Mouse (Mus musculus) forebrain, embryonic 11.5 days (tissue): Measurements from ENCODE around the gene Col5a2. TPM values are rescaled to one million over a fixed set of nuclear protein-coding genes. Genes with fewer than 3 reads are reported as not detected.

Source experiments
- ATAC-seq: fragments of 200-750 bp; cut with Nextera tagmentation; replicated peaks from 2 replicates; pipeline ENCODE4 v1.8.0; 2017; ENCODE audit warnings: moderate TSS enrichment; ENCODE audit not compliant: low FRiP score
- DNase-seq: peaks from one replicate; pipeline ENCODE4 v3.0.0-alpha.2; 2017; ENCODE audit warnings: low spot score
- H3K27ac ChIP-seq: fragments of 300-500 bp; sonication (generic); 2 replicates; pipeline ENCODE4 v1.5.1; 2014; ENCODE audit warnings: low read depth, low read length
- H3K27me3 ChIP-seq: fragments of 300-500 bp; sonication (generic); 2 replicates; pipeline ENCODE4 v1.6.1; 2014; ENCODE audit warnings: mild to moderate bottlenecking, low read length, mixed read lengths; ENCODE audit not compliant: control insufficient read depth, insufficient read depth
- H3K36me3 ChIP-seq: fragments of 300-500 bp; sonication (generic); 2 replicates; pipeline ENCODE4 v1.6.1; 2014; ENCODE audit warnings: mild to moderate bottlenecking, low read length, moderate library complexity, mixed read lengths; ENCODE audit not compliant: control insufficient read depth, insufficient read depth
- H3K4me1 ChIP-seq: fragments of 300-500 bp; sonication (generic); replicated peaks from 2 replicates; pipeline ENCODE4 v1.6.1; 2014; ENCODE audit warnings: low read length, mixed read lengths; ENCODE audit not compliant: control insufficient read depth, insufficient read depth
- H3K4me2 ChIP-seq: fragments of 300-500 bp; sonication (generic); 2 replicates; pipeline ENCODE4 v1.6.1; 2014; ENCODE audit warnings: low read depth, mild to moderate bottlenecking, low read length, moderate library complexity, mixed read lengths; ENCODE audit not compliant: severe bottlenecking
- H3K4me3 ChIP-seq: fragments of 300-500 bp; sonication (generic); 2 replicates; pipeline ENCODE4 v1.5.1; 2014; ENCODE audit warnings: low read depth, low read length
- H3K9ac ChIP-seq: fragments of 300-500 bp; sonication (generic); 2 replicates; pipeline ENCODE4 v1.6.1; 2014; ENCODE audit warnings: low read length
- H3K9me3 ChIP-seq: fragments of 300-500 bp; sonication (generic); 2 replicates; pipeline ENCODE4 v1.6.1; 2016; ENCODE audit warnings: low read length, mixed read lengths; ENCODE audit not compliant: control insufficient read depth
- WGBS: fragments of 180-500 bp; shearing (Covaris S2); extraction: QIAGEN DNeasy Blood & Tissue Kit; methylation state at CpG from one replicate; pipeline ENCODE4 v1.1.7; 2014; 5-methylcytosine and 5-hydroxymethylcytosine counted together
- polyA plus RNA-seq: library from polyadenylated mRNA; unstranded; fragments of >200 nt; fragmentation: Nextera tagmentation; extraction: Ambion mirVana; gene quantifications from 2 replicates; pipeline ENCODE4 v1.2.1, GENCODE M21; 2014

The Col5a2 gene
- polyA plus RNA-seq, 1 experiment from 2014 or later: 31.3 TPM

GRCm38 (mm10) chr1:45329149-45329548 lies 173.9 kb downstream of the Col5a2 start:
- Histone ChIP-seq H3K4me1 (no peaks in the 10 kb centered on the region), H3K27ac (no peak overlapping the region), H3K9me3 (no peaks in the 10 kb centered on the region), H3K4me3 (no peak overlapping the region), H3K27me3 (no peaks in the 10 kb centered on the region), H3K36me3 (no peaks in the 10 kb centered on the region), H3K9ac (no peak overlapping the region), H3K4me2 (no peak overlapping the region)
- no peak for ATAC-seq
- DNase-seq: no peak
- WGBS: 96% methylated on average over 1 of the region's 1 CpGs

Other genes with a start within 250 kb of the Col5a2 start
- gene Col3a1, start 191.7 kb downstream of the Col5a2 start, polyA plus RNA-seq: 372 and 394 TPM in 2 replicates